Mouse (Mus musculus): ENCODE measurements around the gene Wdr72. TPM values are rescaled to one million over a fixed set of nuclear protein-coding genes. Genes with fewer than 3 reads are reported as not detected.

The Wdr72 gene
- polyA plus RNA-seq, 1 experiment from 2014 or later: 0.82 TPM

DNA sequence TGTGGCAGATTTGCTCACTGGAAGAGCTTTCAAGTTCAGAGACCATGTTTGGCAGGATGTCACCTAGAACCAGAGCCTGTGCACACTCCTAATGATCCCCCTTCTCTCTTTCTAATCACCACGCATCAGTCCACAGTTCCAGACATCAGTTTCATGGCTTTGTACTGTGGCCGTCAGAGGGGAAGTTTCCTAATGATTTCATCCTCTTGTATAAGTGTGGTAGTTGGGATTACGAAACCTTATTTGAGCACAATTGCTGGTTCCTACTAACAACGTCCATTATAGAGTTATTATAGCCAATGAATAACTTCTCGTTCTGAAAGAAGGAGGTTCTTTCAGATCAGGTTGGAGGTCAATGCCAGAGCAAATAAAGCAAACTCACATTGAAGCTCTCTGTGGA is 131.1 kb downstream of the Wdr72 start:
- Histone ChIP-seq H3K36me3 (no peaks in the 10 kb centered on the region), H3K4me1 (replicated peaks) (no peaks in the 10 kb centered on the region), H3K4me3 (no peak overlapping the region), H3K9ac (no peak overlapping the region), H3K27me3 (replicated peaks) (no peaks in the 10 kb centered on the region), H3K4me2 (no peak overlapping the region), H3K9me3 (replicated peaks) (no peaks in the 10 kb centered on the region), H3K27ac (ENCODE audit: poor library complexity, severe bottlenecking) (no peak overlapping the region)
- no peak for ATAC-seq (ENCODE audit: insufficient number of reproducible peaks, low FRiP score)
- 69% methylated on average over 5 of the region's 5 CpGs for WGBS

- no peak for ATAC-seq (ENCODE audit: insufficient number of reproducible peaks, low FRiP score)
- H3K9ac ChIP-seq: no peak overlapping the region
- H3K36me3 ChIP-seq: no peaks in the 10 kb centered on the region
- no peak overlapping the region for H3K4me3 ChIP-seq
- H3K4me1 ChIP-seq (replicated peaks): peaks cover 17% of the 10 kb centered on the region; the same call in 1 of the 2 replicates
- WGBS: 53% methylated on average over 4 of the region's 4 CpGs
- no peaks in the 10 kb centered on the region for H3K9me3 ChIP-seq (replicated peaks)
- H3K4me2 ChIP-seq: no peak overlapping the region
- no peak overlapping the region for H3K27ac ChIP-seq (ENCODE audit: poor library complexity, severe bottlenecking)
- no peaks in the 10 kb centered on the region for H3K27me3 ChIP-seq (replicated peaks)
These were observed 137.9 kb downstream of the Wdr72 start for GRCm38 (mm10) chr9:74248084-74248483.

DNA sequence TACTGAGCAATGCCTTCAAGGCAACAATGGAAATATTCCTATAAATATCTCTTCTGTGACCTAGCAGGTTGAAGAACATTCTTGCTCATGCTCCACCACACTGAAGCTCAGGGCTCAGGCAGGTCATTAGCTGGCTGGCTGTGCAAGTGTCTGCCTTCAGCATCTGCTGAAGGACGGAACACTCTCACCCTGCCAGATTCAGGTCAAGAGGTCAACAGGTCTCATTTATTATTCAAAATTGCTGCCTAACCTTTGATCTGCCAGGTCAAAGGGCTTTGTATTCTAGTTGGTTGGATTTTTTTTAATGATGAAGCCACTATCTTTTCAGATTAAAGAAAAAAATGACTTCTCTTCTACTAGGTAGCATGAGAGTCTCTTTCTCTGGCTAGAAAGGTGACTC is 139.3 kb downstream of the Wdr72 start:
- no peak for ATAC-seq (ENCODE audit: insufficient number of reproducible peaks, low FRiP score)
- no peaks in the 10 kb centered on the region for H3K27me3 ChIP-seq (replicated peaks)
- no peak overlapping the region for H3K27ac ChIP-seq (ENCODE audit: poor library complexity, severe bottlenecking)
- no peaks in the 10 kb centered on the region for H3K36me3 ChIP-seq
- WGBS: 40% methylated on average over 1 of the region's 1 CpGs
- no peak overlapping the region for H3K4me2 ChIP-seq
- peaks cover 17% of the 10 kb centered on the region; the same call in 1 of the 2 replicates for H3K4me1 ChIP-seq (replicated peaks)
- no peaks in the 10 kb centered on the region for H3K9me3 ChIP-seq (replicated peaks)
- no peak overlapping the region for H3K4me3 ChIP-seq
- no peak overlapping the region for H3K9ac ChIP-seq

GRCm38 (mm10) chr9:74250522-74250921 is 140.4 kb downstream of the Wdr72 start:
- Histone ChIP-seq H3K4me3 (no peak overlapping the region), H3K9me3 (replicated peaks) (no peaks in the 10 kb centered on the region), H3K27ac (ENCODE audit: poor library complexity, severe bottlenecking) (no peak overlapping the region), H3K4me1 (replicated peaks) (peaks cover 17% of the 10 kb centered on the region; the same call in 1 of the 2 replicates), H3K27me3 (replicated peaks) (no peaks in the 10 kb centered on the region), H3K36me3 (no peaks in the 10 kb centered on the region), H3K9ac (no peak overlapping the region), H3K4me2 (no peak overlapping the region)
- WGBS: 53% methylated on average over 1 of the region's 1 CpGs
- no peak for ATAC-seq (ENCODE audit: insufficient number of reproducible peaks, low FRiP score)

GRCm38 (mm10) chr9:74258389-74258788 is 148.2 kb downstream of the Wdr72 start:
- Histone ChIP-seq H3K9me3 (replicated peaks) (no peaks in the 10 kb centered on the region), H3K4me3 (no peak overlapping the region), H3K27ac (ENCODE audit: poor library complexity, severe bottlenecking) (no peak overlapping the region), H3K27me3 (replicated peaks) (no peaks in the 10 kb centered on the region), H3K36me3 (no peaks in the 10 kb centered on the region), H3K4me2 (no peak overlapping the region), H3K9ac (no peak overlapping the region), H3K4me1 (replicated peaks) (no peaks in the 10 kb centered on the region)
- 75% methylated on average over 4 of the region's 4 CpGs for WGBS
- no peak for ATAC-seq (ENCODE audit: insufficient number of reproducible peaks, low FRiP score)

DNA sequence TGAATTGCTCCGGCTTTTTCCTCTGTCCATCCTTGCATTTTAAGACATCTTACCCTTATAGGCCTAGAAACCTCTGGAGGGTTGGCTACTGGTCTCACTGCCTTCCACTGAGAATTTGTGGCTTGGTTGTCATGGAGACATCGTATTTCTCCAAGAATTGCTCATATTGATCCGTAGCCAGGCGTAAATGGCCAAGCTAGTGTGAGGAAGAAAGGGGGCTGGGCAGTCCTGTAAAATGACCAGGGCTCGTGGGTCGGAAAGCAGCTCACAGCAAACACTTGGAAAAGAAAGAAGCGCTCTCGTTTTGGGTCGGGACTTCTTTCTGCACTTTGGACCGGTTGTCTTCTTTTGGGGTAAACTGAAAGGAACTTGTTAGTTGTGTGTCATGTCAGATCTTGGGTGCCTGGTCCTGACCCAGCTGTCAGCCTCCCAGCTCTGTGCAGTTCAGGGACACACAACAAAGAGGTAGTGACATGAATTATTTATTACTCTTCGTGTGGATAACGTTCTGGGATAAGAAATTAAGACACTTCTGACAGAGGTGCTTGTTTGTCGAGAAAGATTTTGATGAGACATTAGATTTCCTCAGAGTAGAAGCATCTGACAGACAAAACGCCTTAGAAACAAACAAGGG is 167.7 kb downstream of the Wdr72 start:
- H3K4me2 ChIP-seq: no peak overlapping the region
- ATAC-seq (ENCODE audit: insufficient number of reproducible peaks, low FRiP score): no peak
- H3K4me1 ChIP-seq (replicated peaks): peaks cover 4% of the 10 kb centered on the region
- no peaks in the 10 kb centered on the region for H3K36me3 ChIP-seq
- no peak overlapping the region for H3K4me3 ChIP-seq
- no peak overlapping the region for H3K27ac ChIP-seq (ENCODE audit: poor library complexity, severe bottlenecking)
- no peaks in the 10 kb centered on the region for H3K9me3 ChIP-seq (replicated peaks)
- no peaks in the 10 kb centered on the region for H3K27me3 ChIP-seq (replicated peaks)
- H3K9ac ChIP-seq: no peak overlapping the region
- WGBS: 78% methylated on average over 14 of the region's 14 CpGs

- no peak for ATAC-seq (ENCODE audit: insufficient number of reproducible peaks, low FRiP score)
- H3K4me3 ChIP-seq: no peak overlapping the region
These were observed 171.9 kb downstream of the Wdr72 start for GRCm38 (mm10) chr9:74282072-74282471.

DNA sequence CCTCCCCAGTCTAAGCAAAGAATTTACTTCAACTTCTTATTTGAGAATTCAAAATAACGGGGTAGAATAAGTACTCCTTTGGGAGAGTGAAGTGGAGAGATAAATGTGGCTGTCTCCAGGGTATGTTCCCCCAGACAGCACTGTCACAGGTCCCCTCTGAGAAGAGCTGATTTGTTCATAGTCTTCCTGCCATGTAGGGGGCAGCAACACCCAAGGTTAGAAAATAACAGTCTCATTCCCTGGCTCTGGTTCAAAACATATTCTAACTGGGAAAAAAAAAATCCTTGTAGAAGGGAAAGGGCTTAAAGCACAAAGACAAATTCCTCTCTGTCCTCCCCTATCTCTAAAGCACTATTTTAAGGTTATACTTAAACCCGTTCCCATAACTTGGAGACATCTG is 176.1 kb downstream of the Wdr72 start:
- 27% methylated on average over 2 of the region's 2 CpGs for WGBS
- H3K4me3 ChIP-seq: no peak overlapping the region
- H3K4me1 ChIP-seq (replicated peaks): no peaks in the 10 kb centered on the region
- no peak overlapping the region for H3K4me2 ChIP-seq
- no peak overlapping the region for H3K9ac ChIP-seq
- H3K27me3 ChIP-seq (replicated peaks): no peaks in the 10 kb centered on the region
- ATAC-seq (ENCODE audit: insufficient number of reproducible peaks, low FRiP score): no peak
- no peaks in the 10 kb centered on the region for H3K9me3 ChIP-seq (replicated peaks)
- H3K27ac ChIP-seq (ENCODE audit: poor library complexity, severe bottlenecking): no peak overlapping the region
- no peaks in the 10 kb centered on the region for H3K36me3 ChIP-seq

More at GRCm38 (mm10) chr9:74282072-74282471, 171.9 kb downstream of the Wdr72 start:
- Histone ChIP-seq H3K36me3 (no peaks in the 10 kb centered on the region), H3K27me3 (replicated peaks) (no peaks in the 10 kb centered on the region), H3K4me2 (no peak overlapping the region), H3K9me3 (replicated peaks) (no peaks in the 10 kb centered on the region), H3K4me1 (replicated peaks) (no peaks in the 10 kb centered on the region), H3K9ac (no peak overlapping the region), H3K27ac (ENCODE audit: poor library complexity, severe bottlenecking) (no peak overlapping the region)
- WGBS: 49% methylated on average over 3 of the region's 3 CpGs

DNA sequence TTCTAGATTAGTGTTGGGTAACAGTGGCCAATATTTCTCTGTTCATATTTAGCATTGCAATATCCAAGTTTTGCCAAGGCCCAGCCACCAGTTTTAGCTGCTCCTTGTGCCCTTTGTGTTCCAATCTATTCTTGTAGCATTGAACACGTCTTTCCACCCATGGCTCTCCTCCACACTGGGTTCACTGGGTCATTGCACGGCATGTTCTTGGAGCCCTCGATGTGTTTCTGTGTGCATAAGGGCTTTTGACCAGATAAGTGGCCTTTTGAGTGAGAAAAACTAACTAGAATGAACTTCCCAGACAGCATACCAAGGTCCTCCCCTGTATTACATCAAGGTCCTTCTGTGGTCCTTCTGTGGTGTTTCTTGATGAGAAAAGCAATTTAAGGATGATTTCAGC is 184.3 kb downstream of the Wdr72 start:
- H3K4me3 ChIP-seq: no peak overlapping the region
- no peaks in the 10 kb centered on the region for H3K27me3 ChIP-seq (replicated peaks)
- H3K36me3 ChIP-seq: no peaks in the 10 kb centered on the region
- H3K27ac ChIP-seq (ENCODE audit: poor library complexity, severe bottlenecking): no peak overlapping the region
- 75% methylated on average over 3 of the region's 3 CpGs for WGBS
- H3K9ac ChIP-seq: no peak overlapping the region
- H3K4me1 ChIP-seq (replicated peaks): no peaks in the 10 kb centered on the region
- H3K9me3 ChIP-seq (replicated peaks): no peaks in the 10 kb centered on the region
- no peak overlapping the region for H3K4me2 ChIP-seq
- ATAC-seq (ENCODE audit: insufficient number of reproducible peaks, low FRiP score): no peak

GRCm38 (mm10) chr9:74318771-74319170 is 208.6 kb downstream of the Wdr72 start:
- no peaks in the 10 kb centered on the region for H3K9me3 ChIP-seq (replicated peaks)
- no peak overlapping the region for H3K4me2 ChIP-seq
- no peaks in the 10 kb centered on the region for H3K27me3 ChIP-seq (replicated peaks)
- no peak overlapping the region for H3K4me3 ChIP-seq
- ATAC-seq (ENCODE audit: insufficient number of reproducible peaks, low FRiP score): no peak
- H3K9ac ChIP-seq: no peak overlapping the region
- WGBS: 82% methylated on average over 1 of the region's 1 CpGs
- no peaks in the 10 kb centered on the region for H3K4me1 ChIP-seq (replicated peaks)
- H3K36me3 ChIP-seq: no peaks in the 10 kb centered on the region
- no peak overlapping the region for H3K27ac ChIP-seq (ENCODE audit: poor library complexity, severe bottlenecking)

DNA sequence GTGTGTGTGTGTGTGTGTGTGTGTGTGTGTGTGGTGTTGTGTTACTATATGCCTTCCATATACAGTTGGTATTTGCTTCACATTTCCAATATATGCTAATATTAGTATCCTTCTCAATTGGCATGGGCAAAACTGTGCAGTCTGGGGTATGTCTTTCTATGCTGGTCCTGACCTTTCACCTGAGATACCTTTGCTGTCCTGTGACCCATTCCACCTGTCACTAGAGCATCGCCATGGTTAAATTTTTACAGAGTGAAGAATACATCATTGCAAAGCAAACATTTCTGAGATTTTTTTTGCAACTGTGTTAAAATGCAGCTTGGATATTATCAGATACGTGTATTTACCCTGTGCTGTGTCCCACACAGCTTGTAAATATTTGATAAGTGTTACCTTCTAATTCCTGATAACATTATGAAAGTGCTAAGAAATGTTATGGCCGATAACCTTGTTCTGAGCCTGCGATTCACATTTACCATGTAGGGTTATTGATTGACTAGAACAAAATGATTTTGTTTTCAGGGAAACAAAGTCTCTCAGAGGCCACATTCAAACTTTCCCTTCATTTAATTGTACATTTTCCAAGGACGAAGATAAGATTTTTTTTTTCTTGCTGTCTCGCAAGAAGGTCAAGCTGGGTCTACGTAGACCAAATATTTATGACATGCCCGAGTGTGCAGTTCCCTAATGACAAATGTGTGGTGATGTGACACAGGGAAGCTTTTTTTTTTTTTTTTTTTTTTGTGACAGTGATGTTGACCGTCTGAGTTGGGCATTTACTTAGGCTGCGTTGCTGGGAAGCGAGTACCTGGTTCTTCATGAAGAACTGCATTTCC is 214.2 kb downstream of the Wdr72 start:
- H3K4me1 ChIP-seq (replicated peaks): 0 out of 2 replicates have a peak, but pooled peaks cover 2% of the 10 kb centered on the region
- H3K4me2 ChIP-seq: no peak overlapping the region
- H3K27me3 ChIP-seq (replicated peaks): no peaks in the 10 kb centered on the region
- H3K9ac ChIP-seq: no peak overlapping the region
- H3K4me3 ChIP-seq: no peak overlapping the region
- H3K27ac ChIP-seq (ENCODE audit: poor library complexity, severe bottlenecking): no peak overlapping the region
- WGBS: 68% methylated on average over 11 of the region's 11 CpGs
- ATAC-seq (ENCODE audit: insufficient number of reproducible peaks, low FRiP score): no peak
- H3K9me3 ChIP-seq (replicated peaks): no peaks in the 10 kb centered on the region
- H3K36me3 ChIP-seq: no peaks in the 10 kb centered on the region
